Mouse (Mus musculus) brain, adult 2 months (tissue): ENCODE data around the gene Mab21l2.

Source experiments
- DNase-seq: peaks from one replicate; pipeline ENCODE4 v3.0.0; 2011; ENCODE audit warnings: low read depth, low spot score

The Mab21l2 gene

DNA sequence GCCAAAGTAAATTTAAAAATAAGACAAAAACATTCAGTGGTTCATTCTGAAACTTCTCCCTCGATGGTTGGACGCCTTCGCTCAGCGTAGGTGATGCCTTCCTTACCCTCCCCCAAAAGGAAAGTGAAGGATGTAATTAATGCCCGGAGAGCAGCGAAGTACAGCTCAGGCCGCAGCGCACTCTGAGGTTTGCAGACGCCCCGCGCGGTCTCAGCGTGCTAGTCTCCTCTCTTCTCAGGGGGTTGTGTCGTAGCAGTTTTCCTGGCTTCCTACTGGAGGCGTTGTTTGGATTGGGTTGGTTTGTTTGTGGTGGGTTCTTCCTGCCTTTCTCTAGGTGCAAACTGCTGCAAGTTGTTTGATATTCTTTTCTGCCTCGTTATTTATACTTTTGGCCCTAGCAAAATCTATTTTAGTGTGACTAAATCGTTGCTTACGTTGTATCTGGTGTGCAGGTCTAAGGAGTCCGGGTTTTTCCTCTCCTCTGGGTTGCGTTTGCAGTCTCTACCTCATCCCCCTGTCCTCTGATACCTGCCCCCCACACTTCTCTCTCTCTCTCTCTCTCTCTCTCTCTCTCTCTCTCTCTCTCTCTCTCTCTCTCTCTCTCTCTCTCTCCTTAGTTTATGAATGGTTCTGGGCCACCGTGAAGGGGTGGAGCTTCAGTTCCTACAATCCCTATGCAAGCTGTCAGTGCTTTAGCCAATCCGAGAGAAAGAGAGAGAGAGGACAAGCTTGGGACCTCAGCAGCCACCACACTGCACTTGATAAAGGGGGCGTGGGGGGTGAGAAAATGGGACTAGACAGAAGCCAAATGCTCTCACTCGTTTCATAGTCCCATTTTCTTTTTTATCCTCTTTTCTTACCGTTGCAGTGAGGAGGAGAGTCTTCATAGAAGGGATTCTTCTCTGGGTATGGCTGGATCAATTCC, at the start of gene Mab21l2:
TSS of gene Mab21l2 (minus strand) at position 539 of the 925 bp plus-strand sequence.
- peak; percentile 74 for DNase-seq

- no peak for DNase-seq
Measured at GRCm38 (mm10) chr3:86575312-86575711, 26.9 kb upstream of the Mab21l2 start.

DNA sequence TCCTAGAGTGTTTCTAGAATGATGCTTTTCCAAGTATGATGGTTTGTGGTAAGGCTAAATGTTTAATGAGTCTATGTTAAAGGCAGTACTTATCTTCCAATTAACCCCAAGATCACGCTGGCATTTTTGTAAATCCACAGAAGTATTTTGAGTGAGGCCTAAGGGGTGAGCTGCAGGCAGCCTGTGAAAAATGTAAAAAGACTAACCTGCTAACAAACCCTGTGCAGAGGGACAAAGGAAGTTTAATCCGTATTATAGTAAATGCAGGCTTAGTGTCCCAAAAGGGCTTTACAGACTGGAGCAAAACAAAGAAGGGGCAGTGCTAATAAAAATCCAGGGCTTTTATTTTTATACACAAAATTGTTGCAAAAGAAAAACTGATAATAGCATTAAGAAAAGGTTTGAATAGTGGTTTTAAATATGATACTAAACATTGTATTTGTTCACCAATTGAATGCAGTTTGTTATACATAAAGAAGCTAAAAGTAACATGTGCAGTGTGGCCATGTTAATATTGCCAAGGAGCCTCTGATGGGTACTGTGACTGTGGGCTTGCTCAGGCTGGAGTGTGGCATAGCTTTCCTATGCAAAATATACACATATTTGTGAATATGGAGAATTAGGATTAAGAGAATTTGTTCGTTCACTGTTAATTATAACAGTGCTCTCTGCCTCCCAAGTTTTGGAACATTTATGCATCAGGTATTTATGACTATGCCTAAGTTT, 24.3 kb upstream of the Mab21l2 start:
- DNase-seq: no peak

- no peak for DNase-seq
Measured at GRCm38 (mm10) chr3:86571518-86571917, 23.1 kb upstream of the Mab21l2 start.

DNA sequence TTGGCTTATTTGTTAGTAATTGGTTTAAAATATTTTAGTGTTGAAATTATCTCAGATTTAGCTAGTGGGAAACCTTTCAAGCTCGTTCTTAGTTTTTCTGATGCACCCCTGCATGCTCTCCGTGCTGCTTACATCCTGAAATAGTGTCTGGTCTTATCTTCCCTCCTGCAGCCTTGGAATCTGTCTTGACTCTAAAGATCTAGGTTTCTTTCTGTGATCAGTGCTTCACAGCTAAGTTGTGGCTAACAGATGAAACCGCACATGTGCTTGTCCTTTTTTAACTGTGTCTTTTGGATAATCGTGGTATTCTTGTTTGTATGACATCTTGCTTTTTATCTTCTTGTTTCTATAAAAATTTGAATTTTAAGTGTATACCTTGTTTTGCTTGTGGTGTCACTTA, 18.9 kb upstream of the Mab21l2 start:
- no peak for DNase-seq

GRCm38 (mm10) chr3:86561396-86561795, 13.0 kb upstream of the Mab21l2 start:
- DNase-seq: no peak

GRCm38 (mm10) chr3:86561023-86561344, 12.6 kb upstream of the Mab21l2 start:
- DNase-seq: no peak

DNA sequence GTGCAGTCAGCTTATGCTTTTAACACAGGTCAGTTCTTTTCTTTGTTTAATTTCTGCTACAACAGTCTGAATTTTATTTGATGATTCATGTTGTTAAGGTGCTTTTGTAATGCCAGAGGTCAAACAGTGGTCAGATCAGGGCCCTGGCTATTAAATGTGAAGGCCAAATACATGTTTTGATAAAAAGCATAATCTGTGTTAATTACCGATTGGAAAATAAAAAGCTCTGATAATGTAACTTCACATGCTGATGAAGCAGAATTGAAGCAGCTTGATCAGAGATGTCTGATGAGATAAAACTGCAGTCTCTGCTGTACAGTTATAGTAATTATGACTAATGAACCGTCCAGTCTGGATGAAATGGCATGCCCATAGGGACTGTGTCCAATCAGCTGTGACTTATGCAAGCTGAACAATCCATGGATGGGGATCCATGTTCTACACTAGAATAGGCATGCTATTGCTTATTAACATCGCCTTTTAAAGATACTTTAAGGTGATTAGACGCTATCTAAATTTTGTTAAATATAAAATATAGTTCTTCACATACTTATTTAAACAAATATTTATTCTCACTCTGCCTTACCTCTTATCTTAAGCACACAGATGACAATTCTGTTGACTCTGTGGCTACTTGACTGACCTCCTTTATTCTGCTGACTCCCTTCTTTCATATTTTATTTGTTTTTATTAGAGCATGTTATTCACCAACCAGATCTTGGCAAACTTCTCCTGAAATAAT, 12.0 kb upstream of the Mab21l2 start:
- DNase-seq: no peak

DNA sequence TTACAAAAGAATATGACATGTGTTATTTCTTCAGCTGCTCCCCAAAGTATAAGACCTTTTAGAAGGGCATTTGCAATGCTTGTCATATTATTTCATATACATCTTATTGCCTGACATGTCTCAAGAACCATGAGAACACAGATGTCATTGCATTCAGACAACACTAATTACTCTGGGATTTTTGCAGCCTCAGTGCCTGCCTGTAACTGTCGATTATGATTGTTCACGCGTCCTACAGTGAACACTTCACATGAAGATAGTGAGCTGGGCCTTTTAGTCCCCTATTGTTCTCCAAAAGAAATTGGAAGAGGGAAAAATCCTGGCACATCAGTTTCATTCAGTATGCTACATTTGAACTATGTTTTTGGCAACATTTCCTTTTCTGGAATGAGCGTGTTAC, 11.2 kb upstream of the Mab21l2 start:
- no peak for DNase-seq

- no peak for DNase-seq
Measured at GRCm38 (mm10) chr3:86558976-86559375, 10.5 kb upstream of the Mab21l2 start.

DNA sequence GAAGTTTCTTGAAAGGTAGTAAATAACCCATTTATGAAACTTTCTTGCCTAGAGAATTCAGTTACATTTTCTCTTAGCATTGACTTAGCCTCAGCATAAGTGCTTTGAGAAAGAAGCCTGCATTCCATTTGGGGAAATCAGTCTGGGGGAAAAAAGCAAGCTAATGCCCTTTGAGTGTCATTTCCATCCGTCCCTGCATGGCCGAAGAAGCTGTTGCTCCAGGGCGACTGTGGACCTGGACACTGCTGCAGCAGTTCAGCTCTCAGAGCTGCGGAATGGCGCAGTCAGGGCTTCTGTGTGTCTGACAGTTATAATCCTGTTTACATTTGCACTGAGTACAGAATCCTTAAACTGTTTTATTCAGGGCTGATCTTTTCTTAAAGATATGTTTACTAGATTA, 3.7 kb upstream of the Mab21l2 start:
- DNase-seq: no peak

GRCm38 (mm10) chr3:86551011-86551728, 2.7 kb upstream of the Mab21l2 start:
- no peak for DNase-seq

DNA sequence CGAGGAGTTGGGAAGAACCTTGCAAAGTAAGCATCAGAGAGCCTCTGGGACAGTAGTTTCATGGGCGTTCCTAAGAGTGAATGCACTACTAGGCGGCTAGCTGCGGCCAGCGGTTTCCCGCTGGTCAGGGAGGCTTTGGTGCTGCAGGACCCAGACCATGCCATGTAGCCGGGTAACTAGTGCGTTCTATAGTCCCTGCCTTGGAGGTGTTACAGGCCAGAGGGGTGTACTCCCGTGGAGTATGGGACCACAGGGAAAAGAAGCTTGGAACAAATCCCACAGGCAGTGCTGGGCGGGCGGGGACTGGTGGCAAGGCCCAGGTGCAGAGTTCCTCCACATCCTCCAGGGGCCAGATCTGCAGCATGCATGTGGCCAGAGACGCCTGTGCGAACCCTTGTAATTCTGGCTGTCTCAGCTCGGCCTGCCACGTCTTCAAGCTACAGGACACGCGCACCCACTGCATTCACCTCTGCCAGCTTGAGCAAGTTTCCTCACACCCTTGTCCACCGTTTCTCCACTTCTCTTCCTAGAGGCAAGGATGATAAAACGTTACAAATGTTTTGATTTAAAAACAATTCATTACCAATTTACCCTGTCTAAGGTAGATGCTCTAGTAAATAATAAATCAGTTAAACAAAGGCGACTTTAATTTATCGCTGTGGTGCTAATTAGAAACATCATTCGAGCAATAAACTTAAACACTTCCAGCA, 2.0 kb upstream of the Mab21l2 start:
- no peak for DNase-seq

DNA sequence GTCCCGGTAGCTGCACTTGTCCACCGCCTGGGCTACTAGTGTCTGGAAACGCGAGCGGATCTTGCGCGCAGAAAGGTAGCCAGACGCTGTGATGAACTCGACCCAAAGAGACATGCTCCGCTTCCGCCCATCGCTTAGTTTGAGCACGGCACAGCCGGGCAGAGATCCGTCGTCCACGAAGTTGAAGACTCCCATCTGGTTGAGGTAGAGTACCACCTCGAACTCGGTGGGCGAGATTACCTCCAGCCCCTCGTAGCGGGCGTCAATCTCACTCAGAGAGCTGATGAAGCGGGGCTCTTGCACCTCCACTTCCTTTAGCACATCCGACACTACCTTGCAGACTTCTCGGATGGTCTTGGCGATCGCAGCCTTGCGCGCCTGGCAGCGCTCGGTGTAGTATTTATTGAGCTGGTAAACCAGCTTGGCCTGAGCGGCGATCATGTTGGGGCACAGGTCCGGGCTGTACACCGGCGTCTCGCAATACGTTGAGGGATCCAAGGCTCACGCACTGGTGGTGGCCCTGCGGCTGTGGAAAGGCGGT, 1.1 kb downstream of the Mab21l2 start:
- peak; percentile 31 for DNase-seq

GRCm38 (mm10) chr3:86546471-86547250, 1.8 kb downstream of the Mab21l2 start:
- peak; percentile 63 for DNase-seq

DNA sequence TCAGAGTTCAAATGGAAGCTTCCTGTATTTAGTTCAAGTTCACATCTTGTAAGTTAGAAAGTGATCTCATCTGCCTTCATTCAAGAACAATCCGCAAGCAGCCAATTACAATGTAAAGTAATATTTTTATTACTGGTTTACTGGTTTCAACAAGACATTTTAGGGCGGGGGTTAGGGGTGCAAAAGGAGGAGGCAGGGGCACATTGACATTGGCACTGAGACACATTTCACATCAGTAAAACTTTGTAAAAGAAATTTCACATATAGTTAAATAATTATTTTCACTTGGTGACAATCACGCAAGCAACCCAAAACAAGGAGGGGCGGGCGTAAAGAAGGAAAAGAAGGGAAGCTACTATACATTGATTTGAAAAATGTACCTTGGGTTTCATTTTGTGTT, 2.5 kb downstream of the Mab21l2 start:
- DNase-seq: no peak

GRCm38 (mm10) chr3:86544785-86545184, 3.6 kb downstream of the Mab21l2 start:
- no peak for DNase-seq

- DNase-seq: no peak
Measured at GRCm38 (mm10) chr3:86541863-86542397, 6.5 kb downstream of the Mab21l2 start.

- DNase-seq: no peak
Measured at GRCm38 (mm10) chr3:86541074-86541614, 7.3 kb downstream of the Mab21l2 start.
